Mouse (Mus musculus) thymus, postnatal 36 days (tissue): ENCODE results near the gene Ppp6r2.

Experiments
- DNase-seq, 2 experiments: peaks; one replicate each; pipeline ENCODE4 v3.0.0; 2022; ENCODE audit warnings: mixed read lengths in 2 of 2

Ppp6r2 gene

GRCm38 (mm10) chr15:89210915-89211715 lies at the start of gene Ppp6r2:
Gene Ppp6r2 (plus strand): TSS chr15:89211553.
- peak; percentile 83 to 84 for DNase-seq

GRCm38 (mm10) chr15:89165478-89165877 lies 45.9 kb upstream of the Ppp6r2 start:
- DNase-seq, result no peak

GRCm38 (mm10) chr15:89168922-89169321 lies 42.4 kb upstream of the Ppp6r2 start:
- DNase-seq, result no peak

- DNase-seq, result no peak
Measured at GRCm38 (mm10) chr15:89169431-89169830, 41.9 kb upstream of the Ppp6r2 start.

- no peak for DNase-seq
Measured at GRCm38 (mm10) chr15:89170102-89170501, 41.3 kb upstream of the Ppp6r2 start.

- DNase-seq, result no peak
Measured at GRCm38 (mm10) chr15:89171526-89172051, 39.8 kb upstream of the Ppp6r2 start.

GRCm38 (mm10) chr15:89172276-89172935 lies 38.9 kb upstream of the Ppp6r2 start:
- DNase-seq, result no peak

- no peak for DNase-seq
Measured at GRCm38 (mm10) chr15:89173024-89173905, 38.1 kb upstream of the Ppp6r2 start.

- DNase-seq, result no peak
Measured at GRCm38 (mm10) chr15:89173906-89174214, 37.5 kb upstream of the Ppp6r2 start.

GRCm38 (mm10) chr15:89174889-89175339 lies 36.4 kb upstream of the Ppp6r2 start:
- DNase-seq, result no peak

GRCm38 (mm10) chr15:89175411-89176155 lies 35.8 kb upstream of the Ppp6r2 start:
- no peak for DNase-seq

- no peak for DNase-seq
Measured at GRCm38 (mm10) chr15:89177121-89177520, 34.2 kb upstream of the Ppp6r2 start.

GRCm38 (mm10) chr15:89177576-89178259 lies 33.6 kb upstream of the Ppp6r2 start:
- no peak for DNase-seq

GRCm38 (mm10) chr15:89178260-89178860 lies 33.0 kb upstream of the Ppp6r2 start:
- no peak for DNase-seq

- no peak for DNase-seq
Measured at GRCm38 (mm10) chr15:89178954-89179629, 32.3 kb upstream of the Ppp6r2 start.

GRCm38 (mm10) chr15:89179630-89179964 lies 31.8 kb upstream of the Ppp6r2 start:
- no peak for DNase-seq

GRCm38 (mm10) chr15:89180081-89180541 lies 31.2 kb upstream of the Ppp6r2 start:
- no peak for DNase-seq

GRCm38 (mm10) chr15:89180571-89181229 lies 30.7 kb upstream of the Ppp6r2 start, which contains the start of gene Plxnb2:
Gene Plxnb2 (minus strand): TSS chr15:89180788.
- DNase-seq, result no peak

GRCm38 (mm10) chr15:89181561-89182270 lies 29.6 kb upstream of the Ppp6r2 start:
- DNase-seq, result no peak
